Mouse (Mus musculus) kidney, postnatal 4 days (tissue): ENCODE measurements at regions not wholly inside any gene's neighbourhood (a gene's known extent, or its start where the extent isn't known, plus 50 kb on each side); places are given as distances from the start of the nearest gene placed in this dataset.
A peak's percentile ranks its signal among the peaks of the same experiment; 100 is the strongest.
"Not testable (repeated sequence)": the region's sequence is repeated elsewhere in the genome, so short reads cannot be mapped to it uniquely, and the experiment has no call there.

Experiments used
- DNase-seq, 2 experiments: peaks; one replicate each; pipeline ENCODE4 v3.0.0; 2021; ENCODE audit warnings: mixed read lengths in 2 of 2

DNA sequence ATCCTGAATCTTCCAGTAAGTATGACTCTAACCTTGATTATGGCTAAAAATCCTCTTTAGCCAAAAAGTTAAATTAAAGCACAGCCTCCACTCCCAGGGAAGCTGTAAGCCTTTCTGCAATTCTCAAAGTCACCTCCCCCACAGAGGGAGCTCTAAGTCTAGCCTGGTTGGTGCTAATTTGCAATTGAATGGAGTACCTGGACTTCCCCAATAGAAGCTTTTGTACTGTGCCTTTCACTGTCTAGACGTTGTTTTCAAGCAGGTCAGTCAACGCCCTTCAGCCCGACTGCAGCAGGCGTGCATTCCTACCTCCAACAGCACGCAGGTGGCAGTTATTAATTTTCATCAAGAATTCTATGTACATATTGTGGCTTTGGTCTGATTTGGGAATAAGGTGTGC, 87.2 kb downstream of the Catsperg2 start:
- DNase-seq = not testable (repeated sequence)

DNA sequence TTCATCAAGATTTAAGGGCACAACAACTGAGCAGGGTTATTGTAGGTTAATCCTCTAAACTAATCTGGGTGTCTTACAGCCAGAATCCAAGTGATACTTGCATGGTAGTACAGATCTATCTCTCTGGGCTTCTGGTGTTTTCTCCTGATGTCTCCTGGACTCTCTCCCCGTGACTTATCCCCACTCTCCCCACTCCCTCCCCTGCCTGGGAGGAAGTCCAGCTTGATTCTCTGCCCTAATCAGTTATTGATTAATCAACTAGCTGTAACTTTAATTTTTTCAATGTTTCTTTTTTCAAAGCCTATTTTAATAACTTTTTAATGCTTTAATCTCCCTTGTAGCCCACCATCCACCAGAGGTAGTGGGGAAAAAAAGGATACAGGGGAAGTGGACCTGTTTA, 83.9 kb upstream of the Sipa1l3 start:
- no peak for DNase-seq

DNA sequence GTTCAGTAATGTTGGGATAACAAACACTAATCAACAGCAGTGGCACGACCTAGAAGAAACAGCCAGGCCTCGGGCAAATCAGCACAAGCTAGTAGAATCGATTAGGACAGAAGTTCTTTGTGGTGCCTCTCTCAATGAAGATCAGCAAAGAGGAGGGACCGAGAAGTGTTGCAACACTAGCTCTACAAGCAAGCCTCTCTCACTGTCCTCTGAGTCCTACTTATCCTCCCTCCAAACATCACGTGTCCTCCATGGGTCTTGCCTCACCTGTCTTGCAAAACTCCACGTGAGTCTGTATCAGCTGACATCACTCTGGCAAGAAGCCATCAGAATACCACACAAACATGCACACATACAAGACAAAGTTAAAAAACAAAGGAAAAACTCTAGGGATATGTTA, 82.9 kb upstream of the Sipa1l3 start:
- DNase-seq = no peak

DNA sequence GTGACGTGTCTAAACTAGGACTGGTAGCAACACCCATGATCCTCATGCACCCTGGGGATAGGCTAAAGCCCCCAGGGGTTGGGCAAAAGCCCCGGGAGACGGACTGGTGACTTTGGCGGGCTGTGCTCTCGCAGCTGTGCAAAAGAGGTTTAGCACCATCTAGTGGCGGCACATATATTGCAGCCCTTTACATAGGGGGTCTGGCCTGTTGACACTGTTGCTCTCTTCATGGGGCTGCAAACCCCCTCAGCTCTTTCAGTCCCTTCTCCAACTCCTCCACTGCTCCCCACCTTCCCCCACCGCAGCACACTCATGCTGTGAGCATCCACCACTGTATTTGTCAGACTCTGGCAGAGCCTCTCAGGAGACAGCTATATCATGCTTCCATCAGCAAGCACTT, 78.8 kb upstream of the Sipa1l3 start:
- DNase-seq = peak; percentile 77

DNA sequence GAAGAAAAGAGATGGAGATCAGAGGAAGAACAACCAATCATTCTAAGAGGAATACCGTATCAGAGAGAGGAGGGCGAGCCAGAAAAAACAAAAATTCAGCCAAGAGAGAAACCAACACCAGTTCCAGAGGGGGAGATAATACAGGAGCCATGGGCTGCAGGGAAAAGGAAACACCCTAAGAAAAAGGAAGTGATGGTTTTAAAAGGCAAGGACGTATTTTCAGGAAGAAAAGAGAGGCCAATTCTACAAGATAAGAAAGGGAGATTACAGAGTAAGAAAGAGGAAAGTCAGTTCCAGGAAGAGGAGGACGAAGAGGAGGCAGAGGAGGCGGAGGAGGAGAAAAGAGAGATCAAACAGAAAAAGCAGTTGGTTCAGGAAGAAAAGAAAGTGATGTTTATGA, 59.7 kb upstream of the Sipa1l3 start:
- DNase-seq = no peak

DNA sequence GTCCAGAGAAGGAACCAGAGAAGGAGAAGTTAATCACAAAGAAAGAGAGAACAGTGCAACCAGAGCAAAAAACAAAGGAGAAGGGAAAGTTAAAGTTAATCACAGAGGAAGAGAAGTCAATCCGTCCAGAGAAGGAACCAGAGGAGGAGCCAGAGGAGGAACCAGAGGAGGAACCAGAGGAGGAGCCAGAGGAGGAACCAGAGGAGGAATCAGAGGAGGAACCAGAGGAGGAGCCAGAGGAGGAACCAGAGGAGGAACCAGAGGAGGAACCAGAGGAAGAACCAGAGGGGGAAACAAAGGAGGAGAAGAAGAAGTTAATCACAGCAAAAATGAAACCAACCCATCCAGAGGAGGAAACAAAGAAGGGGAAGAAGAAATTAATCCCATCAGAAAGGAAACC, 57.2 kb upstream of the Sipa1l3 start:
- no peak for DNase-seq
